In the genomic region with DNA sequence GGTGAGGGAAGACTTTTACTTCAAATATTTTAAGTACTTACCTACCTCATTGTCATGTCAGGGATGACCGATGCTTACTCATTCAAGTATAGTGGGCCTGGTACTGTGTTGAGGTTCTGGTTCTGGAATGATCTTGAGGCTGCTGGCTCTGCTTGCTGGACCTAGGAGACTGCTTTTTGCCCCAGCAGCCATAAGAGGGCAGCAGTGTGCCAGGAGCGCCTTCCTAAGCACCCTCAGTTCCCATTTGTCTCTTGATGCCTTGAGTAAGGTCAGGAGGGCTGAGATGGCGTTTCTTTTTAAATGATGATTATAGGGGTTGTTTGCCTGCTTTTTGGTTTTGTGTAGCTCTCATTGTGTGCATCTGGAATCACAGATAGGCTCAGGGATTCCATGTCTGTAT, we compare ENCODE assay signal across 9 mouse cellular contexts. TPM values are rescaled to one million over a fixed set of nuclear protein-coding genes. Genes with fewer than 3 reads are reported as not detected.
DNase-seq lines count a peak whose midpoint lies in the region; ATAC-seq and TF ChIP-seq lines count a peak whose summit lies in the region.
"Had no signal": no experiment of that assay in that cellular context is flagged by ENCODE, and none has a peak within 500 bp of the region (broad histone marks: within the 10 kb centered on the region; RNA-seq: fewer than 3 reads in every experiment).

No protein-coding gene starts in this region.

- no peaks in the 10 kb centered on the region for H3K27me3 ChIP-seq in ES-Bruce4 (ENCODE audit: control insufficient read depth, insufficient read depth, low read length, poor library complexity, severe bottlenecking)
- no peaks in the 10 kb centered on the region for H3K27me3 ChIP-seq in liver, embryonic 12.5 days (replicated peaks)
- no peaks in the 10 kb centered on the region for H3K27me3 ChIP-seq in neural tube, embryonic 15.5 days (replicated peaks)
- H3K27me3 ChIP-seq: heart, embryonic 13.5 days had no signal

- no peak for TF ChIP-seq EP300 in ES-Bruce4 (IDR thresholded peaks at IDR 0.05; ENCODE audit: insufficient read depth, low read depth, low read length)

- no peak overlapping the region for H3K9ac ChIP-seq in ES-Bruce4 (ENCODE audit: low read depth, poor library complexity, severe bottlenecking)
- no peak overlapping the region for H3K9ac ChIP-seq in liver, embryonic 12.5 days
- H3K9ac ChIP-seq in neural tube, embryonic 15.5 days (replicated peaks) = 0 out of 2 replicates have a peak overlapping the region, but pooled peaks have one; percentile 4
- H3K9ac ChIP-seq: heart, embryonic 13.5 days had no signal

- peak; percentile 32; the same call in 1 of the 2 replicates for ATAC-seq in liver, embryonic 12.5 days
- peak; percentile 63; the same call in 1 of the 2 replicates for ATAC-seq in neural tube, embryonic 15.5 days (ENCODE audit: low FRiP score)

- TF ChIP-seq CTCF in ES-Bruce4 (IDR thresholded peaks at IDR 0.05; ENCODE audit: low read depth, low read length) = peak; percentile 94

- H3K4me3 ChIP-seq in ES-Bruce4 (ENCODE audit: low read depth, low read length) = no peak overlapping the region
- no peak overlapping the region for H3K4me3 ChIP-seq in liver, embryonic 12.5 days
- no peak overlapping the region for H3K4me3 ChIP-seq in neural tube, embryonic 15.5 days (replicated peaks)
- H3K4me3 ChIP-seq: heart, embryonic 13.5 days had no signal

- H3K4me1 ChIP-seq in ES-Bruce4 (ENCODE audit: control insufficient read depth, insufficient read depth, low read length) = no peaks in the 10 kb centered on the region
- H3K4me1 ChIP-seq in liver, embryonic 12.5 days = no peaks in the 10 kb centered on the region
- H3K4me1 ChIP-seq in neural tube, embryonic 15.5 days = no peaks in the 10 kb centered on the region
- H3K4me1 ChIP-seq: heart, embryonic 13.5 days had no signal

- DNase-seq in A20 (ENCODE audit: low read depth, low spot score) = peak; percentile 63
- peak; percentile 82 for DNase-seq in cerebellum, adult 8-10 months
- DNase-seq in frontal cortex, postnatal 10 days (ENCODE audit: low spot score in 2 of 2) = peak; percentile 45 to 71
- peak; percentile 78 for DNase-seq in induced T-regulatory cell, adult 2 months (ENCODE audit: low read depth)
- DNase-seq in urinary bladder, adult 18-20 months (ENCODE audit: low spot score in 2 of 2) = no peak

- H3K27ac ChIP-seq in ES-Bruce4 (ENCODE audit: insufficient read depth, low read length) = no peak overlapping the region
- no peak overlapping the region for H3K27ac ChIP-seq in liver, embryonic 12.5 days
- H3K27ac ChIP-seq in neural tube, embryonic 15.5 days (replicated peaks) = no peak overlapping the region
- H3K27ac ChIP-seq: heart, embryonic 13.5 days had no signal

- H3K4me2 ChIP-seq in liver, embryonic 12.5 days = no peak overlapping the region
- H3K4me2 ChIP-seq in neural tube, embryonic 15.5 days = no peak overlapping the region
- H3K4me2 ChIP-seq: heart, embryonic 13.5 days had no signal

- 40% methylated on average over 3 of the region's 3 CpGs for WGBS in liver, embryonic 12.5 days (ENCODE audit: insufficient replicate concordance)
- WGBS in neural tube, embryonic 15.5 days = 37% methylated on average over 3 of the region's 3 CpGs

- peaks cover 14% of the 10 kb centered on the region for H3K36me3 ChIP-seq in ES-Bruce4 (ENCODE audit: control insufficient read depth, insufficient read depth, low read length, poor library complexity, severe bottlenecking)
- peaks cover 82% of the 10 kb centered on the region for H3K36me3 ChIP-seq in liver, embryonic 12.5 days
- H3K36me3 ChIP-seq in neural tube, embryonic 15.5 days = peaks cover 78% of the 10 kb centered on the region

- no peak for TF ChIP-seq POLR2A in ES-Bruce4 (IDR thresholded peaks at IDR 0.05; ENCODE audit: insufficient read depth, low read length)

- H3K9me3 ChIP-seq in ES-Bruce4 (replicated peaks; ENCODE audit: control insufficient read depth, insufficient read depth, low read length, poor library complexity, severe bottlenecking) = no peaks in the 10 kb centered on the region
- no peaks in the 10 kb centered on the region for H3K9me3 ChIP-seq in liver, embryonic 12.5 days (replicated peaks)
- H3K9me3 ChIP-seq in neural tube, embryonic 15.5 days (replicated peaks) = no peaks in the 10 kb centered on the region
- H3K9me3 ChIP-seq: heart, embryonic 13.5 days had no signal

RNA-seq across cellular contexts. Expression of a gene that starts 18.7 kb away (rescaled TPM):
- polyA plus RNA-seq in ES-Bruce4 (2011; ENCODE audit: insufficient read depth, insufficient read length, low read depth, missing spikeins) = 140 and 147 TPM in 2 replicates
- 54.1 and 54.6 TPM in 2 replicates for polyA plus RNA-seq in liver, embryonic 12.5 days (2016; fragmentation: Nextera tagmentation; extraction: Ambion mirVana)
- 1,500 and 1,731 TPM in 2 replicates for polyA plus RNA-seq in neural tube, embryonic 15.5 days (2015; fragmentation: Nextera tagmentation; extraction: Ambion mirVana)

RNA-seq across cellular contexts. Expression of a gene that starts 24.5 kb away (rescaled TPM):
- polyA plus RNA-seq in ES-Bruce4 (2011; ENCODE audit: insufficient read depth, insufficient read length, low read depth, missing spikeins) = 13.0 and 14.8 TPM in 2 replicates
- 19.4 and 20.9 TPM in 2 replicates for polyA plus RNA-seq in liver, embryonic 12.5 days (2016; fragmentation: Nextera tagmentation; extraction: Ambion mirVana)
- polyA plus RNA-seq in neural tube, embryonic 15.5 days (2015; fragmentation: Nextera tagmentation; extraction: Ambion mirVana) = 9.6 and 10.8 TPM in 2 replicates

RNA-seq across cellular contexts. Expression of a gene that starts 59.6 kb away (rescaled TPM):
- polyA plus RNA-seq in ES-Bruce4 (2011; ENCODE audit: insufficient read depth, insufficient read length, low read depth, missing spikeins) = 13.4 and 14.6 TPM in 2 replicates
- 28.4 and 28.5 TPM in 2 replicates for polyA plus RNA-seq in liver, embryonic 12.5 days (2016; fragmentation: Nextera tagmentation; extraction: Ambion mirVana)
- polyA plus RNA-seq in neural tube, embryonic 15.5 days (2015; fragmentation: Nextera tagmentation; extraction: Ambion mirVana) = 61.5 and 65.2 TPM in 2 replicates

RNA-seq across cellular contexts. Expression of a gene that starts 59.6 kb away (rescaled TPM):
- 49.1 and 49.4 TPM in 2 replicates for polyA plus RNA-seq in ES-Bruce4 (2011; ENCODE audit: insufficient read depth, insufficient read length, low read depth, missing spikeins)
- 36.3 and 36.5 TPM in 2 replicates for polyA plus RNA-seq in liver, embryonic 12.5 days (2016; fragmentation: Nextera tagmentation; extraction: Ambion mirVana)
- 58.5 and 58.8 TPM in 2 replicates for polyA plus RNA-seq in neural tube, embryonic 15.5 days (2015; fragmentation: Nextera tagmentation; extraction: Ambion mirVana)

Comparison
In these comparisons a context has a peak if more than half of its experiments do, and no peak if none do; other contexts are left out.
1. DNase-seq: peak in A20 (single experiment), cerebellum, adult 8-10 months (single experiment), frontal cortex, postnatal 10 days (2 of 2) and induced T-regulatory cell, adult 2 months (single experiment); none in urinary bladder, adult 18-20 months (0 of 2).
2. RNA of a gene that starts 18.7 kb away (polyA plus RNA-seq): 1,500 to 1,731 TPM in neural tube, embryonic 15.5 days; 140 to 147 TPM in ES-Bruce4 and 54.1 to 54.6 TPM in liver, embryonic 12.5 days; every median in the first group is over 10 times any median in the second.